Mouse (Mus musculus) lung, adult 18-20 months (tissue): ENCODE results near the gene Rps6kb2.

Source experiments
- DNase-seq, 2 experiments: peaks; one replicate each; pipeline ENCODE4 v3.0.0; 2022; ENCODE audit warnings: mixed read lengths in 2 of 2

The Rps6kb2 gene

GRCm38 (mm10) chr19:4162646-4163542 is at the start of gene Rps6kb2:
Gene Rps6kb2, minus strand, starts transcription at chr19:4163354.
- DNase-seq = peak; percentile 96 to 98

- DNase-seq = no peak
Measured at GRCm38 (mm10) chr19:4211891-4212588, 48.9 kb upstream of the Rps6kb2 start.

- DNase-seq = no peak
Measured at GRCm38 (mm10) chr19:4208563-4208962, 45.4 kb upstream of the Rps6kb2 start.

- DNase-seq = peak; percentile 76 to 83
Measured at GRCm38 (mm10) chr19:4206971-4207370, 43.8 kb upstream of the Rps6kb2 start.

- no peak for DNase-seq
Measured at GRCm38 (mm10) chr19:4204889-4205288, 41.7 kb upstream of the Rps6kb2 start.

- DNase-seq = no peak
Measured at GRCm38 (mm10) chr19:4203604-4204326, 40.6 kb upstream of the Rps6kb2 start.

GRCm38 (mm10) chr19:4203148-4203547 is 40.0 kb upstream of the Rps6kb2 start:
- no peak for DNase-seq

GRCm38 (mm10) chr19:4202149-4202548 is 39.0 kb upstream of the Rps6kb2 start:
- DNase-seq = no peak

- peak; percentile 98 to 99 for DNase-seq
Measured at GRCm38 (mm10) chr19:4201291-4201909, 38.2 kb upstream of the Rps6kb2 start, which contains the start of gene Rad9a. Gene Rad9a, minus strand, starts transcription at chr19:4201662.

- DNase-seq = no peak
Measured at GRCm38 (mm10) chr19:4197180-4197579, 34.0 kb upstream of the Rps6kb2 start.

GRCm38 (mm10) chr19:4196548-4196947 is 33.4 kb upstream of the Rps6kb2 start:
- no peak for DNase-seq

GRCm38 (mm10) chr19:4196048-4196447 is 32.9 kb upstream of the Rps6kb2 start:
- DNase-seq = no peak

- no peak for DNase-seq
Measured at GRCm38 (mm10) chr19:4194776-4195650, 31.9 kb upstream of the Rps6kb2 start.

- DNase-seq = no peak
Measured at GRCm38 (mm10) chr19:4194021-4194724, 31.0 kb upstream of the Rps6kb2 start.

- DNase-seq = no peak
Measured at GRCm38 (mm10) chr19:4193129-4193528, 30.0 kb upstream of the Rps6kb2 start.

GRCm38 (mm10) chr19:4192251-4192985 is 29.3 kb upstream of the Rps6kb2 start:
- no peak for DNase-seq

GRCm38 (mm10) chr19:4191528-4192250 is 28.5 kb upstream of the Rps6kb2 start, which contains the start of gene Ppp1ca:
Gene Ppp1ca, plus strand, starts transcription at chr19:4192065.
- DNase-seq = peak; percentile 94 to 96

- peak; percentile 66 for DNase-seq
Measured at GRCm38 (mm10) chr19:4190831-4191334, 27.7 kb upstream of the Rps6kb2 start, which contains the start of gene Tbc1d10c. Gene Tbc1d10c, minus strand, starts transcription at chr19:4191284.

GRCm38 (mm10) chr19:4189051-4189620 is 26.0 kb upstream of the Rps6kb2 start:
- DNase-seq = no peak
